Mouse (Mus musculus) lung, adult 2 months (tissue): ENCODE results near the gene Csf2rb.

ENCODE experiments used
- CTCF ChIP-seq: fragments of 200-500 bp; IDR thresholded peaks from 2 replicates; pipeline ENCODE4 v1.5.1; 2011; ENCODE audit warnings: mild to moderate bottlenecking, low read length, control low read depth; ENCODE audit not compliant: insufficient read depth
- POLR2A ChIP-seq: fragments of 200-500 bp; IDR thresholded peaks from 2 replicates; pipeline ENCODE4 v1.6.1; 2011; ENCODE audit warnings: low read depth, mild to moderate bottlenecking, control low read depth, low read length, borderline replicate concordance; ENCODE audit errors: extremely low read depth

GRCm38 (mm10) chr15:78334380-78334779, 8.8 kb downstream of the Csf2rb start:
- TF ChIP-seq CTCF, result no peak
- no peak for TF ChIP-seq POLR2A
